Mouse (Mus musculus) heart, embryonic 10.5 days (tissue): ENCODE data around the gene Slc6a2. TPM values are rescaled to one million over a fixed set of nuclear protein-coding genes. Genes with fewer than 3 reads are reported as not detected.

Source experiments
- DNase-seq: peaks from one replicate; pipeline ENCODE4 v3.0.0-alpha.2; 2017; ENCODE audit warnings: low spot score
- H3K27ac ChIP-seq: fragments of 300-500 bp; sonication (generic); 2 replicates; pipeline ENCODE4 v1.5.1; 2016; ENCODE audit warnings: mild to moderate bottlenecking
- H3K27me3 ChIP-seq: fragments of 300-500 bp; sonication (generic); 2 replicates; pipeline ENCODE4 v1.6.1; 2016; ENCODE audit warnings: mild to moderate bottlenecking; ENCODE audit not compliant: poor library complexity, insufficient read depth, severe bottlenecking
- H3K36me3 ChIP-seq: fragments of 300-500 bp; sonication (generic); 2 replicates; pipeline ENCODE4 v1.6.1; 2016; ENCODE audit warnings: mild to moderate bottlenecking, moderate library complexity
- H3K4me1 ChIP-seq: fragments of 300-500 bp; sonication (generic); 2 replicates; pipeline ENCODE4 v1.6.1; 2016; ENCODE audit warnings: mild to moderate bottlenecking
- H3K4me3 ChIP-seq: fragments of 300-500 bp; sonication (generic); 2 replicates; pipeline ENCODE4 v1.5.1; 2016; ENCODE audit warnings: mild to moderate bottlenecking, moderate library complexity
- H3K9me3 ChIP-seq: fragments of 300-500 bp; sonication (generic); 2 replicates; pipeline ENCODE4 v1.6.1; 2016; ENCODE audit warnings: mild to moderate bottlenecking, moderate library complexity
- WGBS: fragments of 180-500 bp; shearing (Covaris S2); methylation state at CpG from one replicate; pipeline ENCODE4 v1.1.7; 2016; 5-methylcytosine and 5-hydroxymethylcytosine counted together
- microRNA-seq: library from miRNA; unstranded; fragments of <30 nt; microRNA quantifications from one replicate; pipeline ENCODE4, GENCODE M21; 2017
- polyA plus RNA-seq: library from polyadenylated mRNA; unstranded; fragments of >200 nt; fragmentation: Nextera tagmentation; extraction: Ambion mirVana; gene quantifications from 2 replicates; pipeline ENCODE4 v1.2.1, GENCODE M21; 2016

The Slc6a2 gene
- polyA plus RNA-seq, 1 experiment from 2014 or later, result 0.11 TPM

GRCm38 (mm10) chr8:93040776-93041567 lies 81.1 kb downstream of the Slc6a2 start:
- Histone ChIP-seq H3K36me3 (no peaks in the 10 kb centered on the region), H3K27me3 (no peaks in the 10 kb centered on the region), H3K27ac (no peak overlapping the region), H3K9me3 (no peaks in the 10 kb centered on the region), H3K4me3 (no peak overlapping the region), H3K4me1 (peaks cover 16% of the 10 kb centered on the region)
- DNase-seq, result no peak
- WGBS, result 86% methylated on average over 4 of the region's 4 CpGs

GRCm38 (mm10) chr8:93043083-93043482 lies 83.2 kb downstream of the Slc6a2 start:
- DNase-seq, result no peak
- H3K36me3 ChIP-seq, result no peaks in the 10 kb centered on the region
- no peak overlapping the region for H3K27ac ChIP-seq
- H3K27me3 ChIP-seq, result no peaks in the 10 kb centered on the region
- H3K4me3 ChIP-seq, result no peak overlapping the region
- H3K4me1 ChIP-seq, result peaks cover 13% of the 10 kb centered on the region
- no peaks in the 10 kb centered on the region for H3K9me3 ChIP-seq
- 53% methylated on average over 1 of the region's 1 CpGs for WGBS

- Histone ChIP-seq H3K27ac (no peak within 1 kb of the TSS), H3K4me3 (no peak within 1 kb of the TSS), H3K4me1 (no peaks in the 10 kb centered on the region), H3K27me3 (no peaks in the 10 kb centered on the region), H3K9me3 (no peaks in the 10 kb centered on the region), H3K36me3 (no peaks in the 10 kb centered on the region)
- no peak for DNase-seq
- 76% methylated on average over 3 of the region's 3 CpGs for WGBS
Measured at GRCm38 (mm10) chr8:93048092-93048491, 88.2 kb downstream of the Slc6a2 start, which contains the start of gene Ces1a. Ces1a (minus strand) TSS chr8:93048192.

- WGBS, result 70% methylated on average over 4 of the region's 4 CpGs
- DNase-seq, result no peak
Measured at GRCm38 (mm10) chr8:93048510-93049416, 88.9 kb downstream of the Slc6a2 start.

More at GRCm38 (mm10) chr8:93048510-93049416, 88.9 kb downstream of the Slc6a2 start:
- Histone ChIP-seq H3K4me1 (no peaks in the 10 kb centered on the region), H3K27me3 (no peaks in the 10 kb centered on the region), H3K36me3 (no peaks in the 10 kb centered on the region), H3K27ac (no peak overlapping the region), H3K4me3 (no peak overlapping the region), H3K9me3 (no peaks in the 10 kb centered on the region)

Small RNA genes within 50 kb of the gene (microRNA-seq; reads per million reads assigned to microRNA genes)
- not detected for gene Gm22151

Other genes with a start within 250 kb of the Slc6a2 start
- 72.3 and 96.5 TPM in 2 replicates for gene Mmp2, start 132.8 kb upstream of the Slc6a2 start, polyA plus RNA-seq
- gene Lpcat2, start 104.7 kb upstream of the Slc6a2 start, polyA plus RNA-seq, result 1.4 and 2.8 TPM in 2 replicates
- 0.26 TPM in 1 of 2 replicates, not detected in the other for gene Capns2, start 58.7 kb upstream of the Slc6a2 start, polyA plus RNA-seq
- 0.16 TPM in 1 of 2 replicates, not detected in the other for gene Ces1a, start 88.1 kb downstream of the Slc6a2 start, polyA plus RNA-seq
- not detected in 2 replicates for gene Ces1b, start 119.9 kb downstream of the Slc6a2 start, polyA plus RNA-seq
- gene Ces1c, start 171.2 kb downstream of the Slc6a2 start, polyA plus RNA-seq, result not detected in 2 replicates
- gene Ces1d, start 237.8 kb downstream of the Slc6a2 start, polyA plus RNA-seq, result 0.70 TPM in 1 of 2 replicates, not detected in the other